Mouse (Mus musculus) limb, embryonic 11.5 days (tissue): ENCODE data around the gene Slx4. TPM values are rescaled to one million over a fixed set of nuclear protein-coding genes. Genes with fewer than 3 reads are reported as not detected.
"Not testable (repeated sequence)": the region's sequence is repeated elsewhere in the genome, so short reads cannot be mapped to it uniquely, and the experiment has no call there.

Source experiments
- ATAC-seq: fragments of 200-750 bp; cut with Nextera tagmentation; 2 replicates; pipeline ENCODE4 v1.8.0; 2017; ENCODE audit warnings: low read depth; ENCODE audit not compliant: insufficient number of reproducible peaks, low FRiP score, low TSS enrichment
- DNase-seq: peaks from one replicate; pipeline ENCODE4 v3.0.0-alpha.2; 2015; ENCODE audit warnings: low spot score
- H3K27ac ChIP-seq: fragments of 300-500 bp; sonication (generic); replicated peaks from 2 replicates; pipeline ENCODE4 v1.5.1; 2014; ENCODE audit warnings: low read depth, mild to moderate bottlenecking, low read length
- H3K27me3 ChIP-seq: fragments of 300-500 bp; sonication (generic); 2 replicates; pipeline ENCODE4 v1.6.1; 2014; ENCODE audit warnings: mild to moderate bottlenecking, low read length, mixed read lengths; ENCODE audit not compliant: control insufficient read depth, insufficient read depth
- H3K36me3 ChIP-seq: fragments of 300-500 bp; sonication (generic); 2 replicates; pipeline ENCODE4 v1.6.1; 2014; ENCODE audit warnings: mild to moderate bottlenecking, low read length, moderate library complexity, mixed read lengths; ENCODE audit not compliant: control insufficient read depth, insufficient read depth
- H3K4me1 ChIP-seq: fragments of 300-500 bp; sonication (generic); 2 replicates; pipeline ENCODE4 v1.6.1; 2014; ENCODE audit warnings: low read length, mixed read lengths; ENCODE audit not compliant: control insufficient read depth, insufficient read depth
- H3K4me2 ChIP-seq: fragments of 300-500 bp; sonication (generic); 2 replicates; pipeline ENCODE4 v1.6.1; 2014; ENCODE audit warnings: low read depth, mild to moderate bottlenecking, moderate library complexity; ENCODE audit not compliant: severe bottlenecking
- H3K4me3 ChIP-seq: fragments of 300-500 bp; sonication (generic); 2 replicates; pipeline ENCODE4 v1.5.1; 2014; ENCODE audit warnings: low read depth, low read length
- H3K9ac ChIP-seq: fragments of 300-500 bp; sonication (generic); 2 replicates; pipeline ENCODE4 v1.6.1; 2014; ENCODE audit warnings: mild to moderate bottlenecking, low read length
- H3K9me3 ChIP-seq: fragments of 300-500 bp; sonication (generic); 2 replicates; pipeline ENCODE4 v1.6.1; 2016; ENCODE audit warnings: low read length; ENCODE audit not compliant: control insufficient read depth
- WGBS: fragments of 180-500 bp; shearing (Covaris S2); extraction: QIAGEN DNeasy Blood & Tissue Kit; methylation state at CpG from one replicate; pipeline ENCODE4 v1.1.7; 2014; 5-methylcytosine and 5-hydroxymethylcytosine counted together
- polyA plus RNA-seq: library from polyadenylated mRNA; unstranded; fragments of >200 nt; fragmentation: Nextera tagmentation; extraction: Ambion mirVana; gene quantifications from 2 replicates; pipeline ENCODE4 v1.2.1, GENCODE M21; 2014

Gene Slx4
- polyA plus RNA-seq, 1 experiment from 2014 or later = 29.7 TPM

DNA sequence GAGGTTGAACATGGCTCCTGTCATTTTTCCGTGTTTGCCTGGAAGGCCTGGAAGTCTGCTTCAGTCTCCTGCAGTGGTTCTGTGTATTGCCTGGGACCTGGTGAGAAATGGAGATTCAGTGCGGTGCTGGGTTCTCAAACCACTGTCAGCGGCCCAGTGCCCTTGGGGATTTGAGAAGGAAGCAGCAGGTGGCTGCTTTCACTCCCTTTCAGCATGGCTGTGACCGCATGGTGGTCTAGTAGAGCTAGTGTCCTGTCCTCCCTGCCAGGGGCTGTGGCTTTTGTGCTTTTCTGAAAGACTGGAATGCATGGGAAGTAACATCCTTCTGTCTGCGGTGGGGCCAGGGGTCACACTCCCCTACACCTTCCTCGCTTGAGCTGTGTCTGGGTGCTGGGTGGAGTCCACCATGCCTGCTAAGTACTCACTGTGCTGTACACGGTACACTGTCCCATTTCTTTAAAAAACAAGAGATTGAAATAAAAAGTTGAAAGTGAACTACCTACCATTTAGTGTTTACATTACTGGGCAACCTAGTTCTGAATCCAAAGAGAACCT is 20.3 kb downstream of the Slx4 start:
- Histone ChIP-seq H3K36me3 (peaks cover 44% of the 10 kb centered on the region), H3K4me2 (no peak overlapping the region), H3K27ac (no peak overlapping the region), H3K9me3 (no peaks in the 10 kb centered on the region), H3K4me3 (no peak overlapping the region), H3K4me1 (no peaks in the 10 kb centered on the region), H3K27me3 (no peaks in the 10 kb centered on the region), H3K9ac (no peak overlapping the region)
- 82% methylated on average over 7 of the region's 7 CpGs for WGBS
- ATAC-seq (no peak), DNase-seq (no peak)

GRCm38 (mm10) chr16:3982173-3982572 is 21.4 kb downstream of the Slx4 start:
- Histone ChIP-seq H3K4me3 (no peak overlapping the region), H3K4me1 (no peaks in the 10 kb centered on the region), H3K27me3 (no peaks in the 10 kb centered on the region), H3K9me3 (no peaks in the 10 kb centered on the region), H3K9ac (no peak overlapping the region), H3K4me2 (no peak overlapping the region), H3K27ac (no peak overlapping the region), H3K36me3 (peaks cover 42% of the 10 kb centered on the region)
- no peak for ATAC-seq
- no peak for DNase-seq
- WGBS = 94% methylated on average over 4 of the region's 4 CpGs

DNA sequence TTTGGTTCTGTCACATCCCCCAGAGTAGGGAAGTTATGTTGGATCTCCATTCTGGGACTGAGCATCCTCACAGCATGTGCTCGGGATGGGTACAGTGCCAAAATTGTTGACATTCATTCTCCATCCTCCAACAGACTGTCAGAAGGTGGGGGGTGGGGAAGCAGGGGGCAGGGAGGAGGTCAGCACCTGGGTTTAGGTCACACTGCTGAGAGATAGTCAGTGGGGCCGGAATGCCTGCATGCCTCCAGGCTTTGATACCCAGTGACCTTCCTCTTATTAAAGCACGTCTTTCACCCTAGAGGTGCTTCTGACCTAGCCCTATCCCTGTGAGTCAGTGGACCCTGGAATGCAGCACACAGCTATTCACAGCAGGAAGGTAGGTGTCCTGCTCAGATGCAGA is 26.9 kb downstream of the Slx4 start:
- Histone ChIP-seq H3K4me3 (no peak overlapping the region), H3K27me3 (no peaks in the 10 kb centered on the region), H3K4me2 (no peak overlapping the region), H3K4me1 (no peaks in the 10 kb centered on the region), H3K36me3 (peaks cover 16% of the 10 kb centered on the region), H3K27ac (no peak overlapping the region), H3K9me3 (no peaks in the 10 kb centered on the region), H3K9ac (no peak overlapping the region)
- ATAC-seq (no peak), DNase-seq (no peak)
- 45% methylated on average over 3 of the region's 3 CpGs for WGBS

- ATAC-seq (no peak), DNase-seq (no peak)
- Histone ChIP-seq H3K27me3 (no peaks in the 10 kb centered on the region), H3K4me3 (no peak within 1 kb of the TSS), H3K27ac (no peak within 1 kb of the TSS), H3K4me2 (no peak within 1 kb of the TSS), H3K9ac (no peak within 1 kb of the TSS), H3K4me1 (no peaks in the 10 kb centered on the region), H3K9me3 (no peaks in the 10 kb centered on the region), H3K36me3 (peaks cover 15% of the 10 kb centered on the region)
- 72% methylated on average over 4 of the region's 4 CpGs for WGBS
These were observed 27.3 kb downstream of the Slx4 start, which contains the start of gene Nlrc3 for GRCm38 (mm10) chr16:3976251-3976671. TSS of gene Nlrc3 (minus strand) at chr16:3976632.

DNA sequence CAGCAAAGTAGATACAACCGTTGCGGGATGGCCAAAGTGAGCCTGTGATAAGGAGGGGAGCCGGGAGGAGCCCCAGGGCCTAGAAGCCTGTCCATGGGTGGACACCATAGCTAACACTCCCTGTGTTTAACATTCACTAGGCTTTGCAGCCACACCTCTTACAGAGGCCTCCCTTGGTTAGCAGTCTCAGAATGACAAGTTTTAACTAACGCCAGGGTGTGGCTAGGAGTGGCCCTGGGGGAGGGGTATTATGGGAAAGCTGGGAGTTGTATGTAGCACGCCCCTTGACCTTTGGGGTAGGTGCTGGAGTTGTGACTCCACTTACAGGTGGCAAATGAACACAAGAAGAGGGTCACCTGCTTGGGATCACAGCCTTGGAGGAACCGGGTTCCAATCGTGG is 27.9 kb downstream of the Slx4 start:
- Histone ChIP-seq H3K27ac (no peak overlapping the region), H3K9me3 (no peaks in the 10 kb centered on the region), H3K27me3 (no peaks in the 10 kb centered on the region), H3K4me3 (no peak overlapping the region), H3K9ac (no peak overlapping the region), H3K4me1 (no peaks in the 10 kb centered on the region), H3K4me2 (no peak overlapping the region), H3K36me3 (peaks cover 14% of the 10 kb centered on the region)
- DNase-seq (no peak), ATAC-seq (no peak)
- 82% methylated on average over 7 of the region's 7 CpGs for WGBS

GRCm38 (mm10) chr16:3974456-3974855 is 29.1 kb downstream of the Slx4 start:
- H3K27ac ChIP-seq, H3K36me3 ChIP-seq, ATAC-seq, DNase-seq, H3K9ac ChIP-seq, H3K4me1 ChIP-seq, H3K4me3 ChIP-seq, H3K9me3 ChIP-seq, H3K27me3 ChIP-seq, H3K4me2 ChIP-seq: not testable (repeated sequence)
- WGBS = 92% methylated on average over 19 of the region's 19 CpGs

- Histone ChIP-seq H3K9me3 (no peaks in the 10 kb centered on the region), H3K4me1 (no peaks in the 10 kb centered on the region), H3K4me2 (no peak overlapping the region), H3K9ac (no peak overlapping the region), H3K36me3 (no peaks in the 10 kb centered on the region), H3K27ac (no peak overlapping the region), H3K27me3 (no peaks in the 10 kb centered on the region), H3K4me3 (no peak overlapping the region)
- DNase-seq (no peak), ATAC-seq (no peak)
- WGBS = 82% methylated on average over 3 of the region's 3 CpGs
These were observed 38.0 kb downstream of the Slx4 start for GRCm38 (mm10) chr16:3965534-3965933.

DNA sequence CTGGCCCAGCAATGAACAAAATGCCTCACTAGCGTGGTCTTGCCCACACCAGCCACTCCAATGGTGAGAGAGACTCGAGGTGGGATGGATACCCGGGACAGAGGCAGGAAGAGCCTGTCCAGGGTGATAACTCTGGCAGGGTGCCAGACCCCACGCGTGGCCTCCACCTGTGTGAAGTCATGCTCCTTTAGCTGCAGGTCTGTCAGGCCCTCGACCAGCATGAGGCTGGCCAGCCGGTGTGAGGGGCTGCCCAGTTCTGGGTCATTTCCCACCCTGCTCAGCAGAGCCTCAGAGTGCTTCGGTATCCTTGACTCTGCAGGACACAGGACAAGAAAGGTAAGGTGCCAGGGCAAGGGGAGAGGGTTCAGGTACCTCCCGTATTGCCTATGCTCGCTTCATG is 38.6 kb downstream of the Slx4 start:
- H3K36me3 ChIP-seq = no peaks in the 10 kb centered on the region
- 83% methylated on average over 10 of the region's 10 CpGs for WGBS
- no peak overlapping the region for H3K4me3 ChIP-seq
- H3K27ac ChIP-seq = no peak overlapping the region
- DNase-seq = no peak
- no peaks in the 10 kb centered on the region for H3K27me3 ChIP-seq
- no peaks in the 10 kb centered on the region for H3K4me1 ChIP-seq
- ATAC-seq = no peak
- no peak overlapping the region for H3K9ac ChIP-seq
- no peaks in the 10 kb centered on the region for H3K9me3 ChIP-seq
- H3K4me2 ChIP-seq = no peak overlapping the region

GRCm38 (mm10) chr16:3959261-3959660 is 44.3 kb downstream of the Slx4 start:
- Histone ChIP-seq H3K9ac (no peak overlapping the region), H3K27me3 (no peaks in the 10 kb centered on the region), H3K4me2 (no peak overlapping the region), H3K27ac (no peak overlapping the region), H3K36me3 (no peaks in the 10 kb centered on the region), H3K4me1 (no peaks in the 10 kb centered on the region), H3K9me3 (no peaks in the 10 kb centered on the region), H3K4me3 (no peak overlapping the region)
- DNase-seq = no peak
- ATAC-seq = no peak
- WGBS = 61% methylated on average over 2 of the region's 2 CpGs
